Comparison of ENCODE assay signal across 9 mouse cellular contexts in genomic region chr7:98500470-98500869, GRCm38 (mm10). TPM values are rescaled to one million over a fixed set of nuclear protein-coding genes. Genes with fewer than 3 reads are reported as not detected.
DNase-seq lines count a peak whose midpoint lies in the region; ATAC-seq and TF ChIP-seq lines count a peak whose summit lies in the region.
"Had no signal": no experiment of that assay in that cellular context is flagged by ENCODE, and none has a peak within 500 bp of the region (broad histone marks: within the 10 kb centered on the region; RNA-seq: fewer than 3 reads in every experiment).

No protein-coding gene starts in this region.

- no peak overlapping the region for H3K9ac ChIP-seq in liver, embryonic 11.5 days (ENCODE audit: low read depth, low read length)
- H3K9ac ChIP-seq: limb, embryonic 12.5 days had no signal

- TF ChIP-seq CTCF in gastrocnemius, adult 2 months (IDR thresholded peaks at IDR 0.05), result no peak
- TF ChIP-seq CTCF in small intestine, adult 2 months (IDR thresholded peaks at IDR 0.05; ENCODE audit: extremely low read depth, insufficient read length, insufficient replicate concordance, low read depth, low read length), result no peak

- no peaks in the 10 kb centered on the region for H3K9me3 ChIP-seq in liver, embryonic 11.5 days (ENCODE audit: control insufficient read depth, low read length)
- H3K9me3 ChIP-seq: limb, embryonic 12.5 days had no signal

- H3K27me3 ChIP-seq in liver, embryonic 11.5 days (replicated peaks; ENCODE audit: control insufficient read depth, insufficient read depth, low read length), result no peaks in the 10 kb centered on the region
- no peaks in the 10 kb centered on the region for H3K27me3 ChIP-seq in small intestine, adult 2 months (ENCODE audit: control insufficient read depth, insufficient read depth, low read length)

- H3K4me2 ChIP-seq in liver, embryonic 11.5 days, result no peak overlapping the region
- H3K4me2 ChIP-seq: limb, embryonic 12.5 days had no signal

- no peak overlapping the region for H3K4me3 ChIP-seq in liver, embryonic 11.5 days (ENCODE audit: low read depth, low read length)
- no peak overlapping the region for H3K4me3 ChIP-seq in gastrocnemius, adult 2 months
- no peak overlapping the region for H3K4me3 ChIP-seq in small intestine, adult 2 months (ENCODE audit: low read depth, low read length)
- H3K4me3 ChIP-seq: limb, embryonic 12.5 days had no signal

- intact Hi-C loops in gastrocnemius, adult 2 months (cut with DNase I), result no loop called here
- intact Hi-C loops in heart, postnatal 10 days (cut with DNase I), result no loop called here
- intact Hi-C loops in left cerebral cortex, postnatal 36 days (cut with DNase I), result no loop called here

- peaks cover 11% of the 10 kb centered on the region for H3K4me1 ChIP-seq in liver, embryonic 11.5 days (replicated peaks; ENCODE audit: control insufficient read depth, insufficient read depth, low read length)
- H3K4me1 ChIP-seq in small intestine, adult 2 months (ENCODE audit: control insufficient read depth, insufficient read depth, insufficient read length, low read length), result peaks cover 5% of the 10 kb centered on the region; the same call in 1 of the 2 replicates

- WGBS in liver, embryonic 11.5 days, result 66% methylated on average over 3 of the region's 3 CpGs
- 65% methylated on average over 3 of the region's 3 CpGs for WGBS in small intestine, adult 2 months

- H3K36me3 ChIP-seq in liver, embryonic 11.5 days (ENCODE audit: control insufficient read depth, insufficient read depth, low read length), result no peaks in the 10 kb centered on the region; the same call in 1 of the 2 replicates
- no peaks in the 10 kb centered on the region for H3K36me3 ChIP-seq in small intestine, adult 2 months (ENCODE audit: control insufficient read depth, insufficient read depth, low read length)
- H3K36me3 ChIP-seq: limb, embryonic 12.5 days had no signal

- ATAC-seq in liver, embryonic 11.5 days (replicated peaks; ENCODE audit: low FRiP score), result no peak; the same call in 1 of the 2 replicates

- TF ChIP-seq POLR2A in small intestine, adult 2 months (IDR thresholded peaks at IDR 0.05; ENCODE audit: low read depth, low read length), result no peak

- no peak overlapping the region for H3K27ac ChIP-seq in liver, embryonic 11.5 days (ENCODE audit: low read depth, low read length)
- peak overlapping the region; percentile 82 for H3K27ac ChIP-seq in gastrocnemius, adult 2 months
- H3K27ac ChIP-seq in small intestine, adult 2 months (ENCODE audit: insufficient read depth, low read depth, low read length), result peak overlapping the region; percentile 11; the same call in 1 of the 2 replicates
- H3K27ac ChIP-seq: limb, embryonic 12.5 days had no signal

- DNase-seq in liver, result peak; percentile 28
- DNase-seq in liver, embryonic 11.5 days (ENCODE audit: low spot score), result no peak
- DNase-seq in gastrocnemius, adult 2 months, result peak; percentile 80
- DNase-seq in heart, postnatal 10 days, result peak; percentile 85 to 89
- no peak for DNase-seq in spleen, postnatal 36 days (ENCODE audit: low spot score in 2 of 2)
- no peak for DNase-seq in left cerebral cortex, adult 9 months (ENCODE audit: low spot score in 2 of 2)
- DNase-seq in left cerebral cortex, postnatal 36 days (ENCODE audit: low spot score in 2 of 2), result no peak

RNA-seq across cellular contexts. Expression of gene Lrrc32, which starts 11.4 kb away (rescaled TPM):
- 17.1 and 21.0 TPM in 2 replicates for polyA plus RNA-seq in liver, embryonic 11.5 days (2014; fragmentation: Nextera tagmentation; extraction: Ambion mirVana)
- 1 to 10 TPM; 3.7 to 4.6 TPM for total RNA-seq in gastrocnemius, adult 2 months (2021)
- 10 to 100 TPM; 17.9 to 18.7 TPM for total RNA-seq in heart, postnatal 10 days (2021)
- polyA plus RNA-seq in small intestine, adult 2 months (2012; rRNA removed), result 10.5 and 17.7 TPM in 2 replicates
- total RNA-seq in left cerebral cortex, postnatal 36 days (2021), result 1 to 10 TPM; 5.8 to 6.0 TPM

Comparison
In these comparisons a context has a peak if more than half of its experiments do, and no peak if none do; other contexts are left out.
1. DNase-seq: peak in liver (single experiment), gastrocnemius, adult 2 months (single experiment) and heart, postnatal 10 days (2 of 2); none in liver, embryonic 11.5 days (single experiment), spleen, postnatal 36 days (0 of 2), left cerebral cortex, adult 9 months (0 of 2) and left cerebral cortex, postnatal 36 days (0 of 2).